24 mouse cellular contexts compared by ENCODE assay signal in genomic region chr19:6654550-6654949, GRCm38 (mm10).
DNase-seq lines count a peak whose midpoint lies in the region; ATAC-seq and TF ChIP-seq lines count a peak whose summit lies in the region.
"Had no signal": no experiment of that assay in that cellular context is flagged by ENCODE, and none has a peak within 500 bp of the region (broad histone marks: within the 10 kb centered on the region; RNA-seq: fewer than 3 reads in every experiment).

No protein-coding gene starts in this region.

- intact Hi-C loops in heart, adult 2 months (cut with DNase I): no loop called here
- intact Hi-C loops in heart, postnatal 14 days (cut with DNase I): no loop called here

- no peak for TF ChIP-seq EP300 in heart, adult 2 months (IDR thresholded peaks at IDR 0.05; ENCODE audit: insufficient read depth, low read depth, low read length)
- TF ChIP-seq EP300 in liver, embryonic 14.5 days (IDR thresholded peaks at IDR 0.05; ENCODE audit: low read depth): no peak
- TF ChIP-seq EP300 in ES-Bruce4 (IDR thresholded peaks at IDR 0.05; ENCODE audit: insufficient read depth, low read depth, low read length): no peak

- TF ChIP-seq CTCF in heart, adult 2 months (IDR thresholded peaks at IDR 0.05): peak; percentile 34
- TF ChIP-seq CTCF in liver, embryonic 14.5 days (IDR thresholded peaks at IDR 0.05; ENCODE audit: low read depth): peak; percentile 33; the same call in 1 of the 2 replicates
- peak; percentile 46 for TF ChIP-seq CTCF in ES-Bruce4 (IDR thresholded peaks at IDR 0.05; ENCODE audit: low read depth, low read length)
- TF ChIP-seq CTCF in bone marrow, adult 2 months (IDR thresholded peaks at IDR 0.05; ENCODE audit: control insufficient read depth, insufficient read depth, low read length): 0 out of 2 replicates have a peak, but pooled peaks have one; percentile 25

- H3K36me3 ChIP-seq in heart, adult 2 months (ENCODE audit: control insufficient read depth, insufficient read depth, low read length): no peaks in the 10 kb centered on the region
- H3K36me3 ChIP-seq in liver, embryonic 14.5 days (replicated peaks; ENCODE audit: control insufficient read depth, insufficient read depth, low read depth): no peaks in the 10 kb centered on the region
- H3K36me3 ChIP-seq in liver, embryonic 12.5 days: no peaks in the 10 kb centered on the region
- H3K36me3 ChIP-seq in ES-Bruce4 (ENCODE audit: control insufficient read depth, insufficient read depth, low read length, poor library complexity, severe bottlenecking): no peaks in the 10 kb centered on the region
- H3K36me3 ChIP-seq: forebrain, embryonic 15.5 days; heart, embryonic 12.5 days; intestine, embryonic 15.5 days; liver, embryonic 13.5 days had no signal

- H3K27ac ChIP-seq in heart, adult 2 months: no peak overlapping the region
- H3K27ac ChIP-seq in liver, embryonic 14.5 days: no peak overlapping the region
- no peak overlapping the region for H3K27ac ChIP-seq in liver, embryonic 12.5 days
- no peak overlapping the region for H3K27ac ChIP-seq in ES-Bruce4 (ENCODE audit: insufficient read depth, low read length)
- no peak overlapping the region for H3K27ac ChIP-seq in bone marrow, adult 2 months (ENCODE audit: control insufficient read depth, insufficient read depth, low read depth, low read length, poor library complexity)
- H3K27ac ChIP-seq: forebrain, embryonic 15.5 days; hindbrain, embryonic 14.5 days; intestine, embryonic 15.5 days; liver, embryonic 13.5 days had no signal

- no peak for ATAC-seq in liver, embryonic 14.5 days (ENCODE audit: insufficient read depth)
- ATAC-seq in liver, embryonic 12.5 days: no peak
- ATAC-seq: activated CD4-positive, CD25-positive, alpha-beta regulatory T cell, adult 4 months; forebrain, embryonic 15.5 days; intestine, embryonic 15.5 days; midbrain, embryonic 16.5 days had no signal

- H3K4me2 ChIP-seq in liver, embryonic 14.5 days (ENCODE audit: low read depth): no peak overlapping the region
- H3K4me2 ChIP-seq in liver, embryonic 12.5 days: no peak overlapping the region
- H3K4me2 ChIP-seq: forebrain, embryonic 15.5 days; heart, embryonic 12.5 days; hindbrain, embryonic 14.5 days; intestine, embryonic 15.5 days; liver, embryonic 13.5 days had no signal

- H3K4me3 ChIP-seq in heart, adult 2 months: no peak overlapping the region
- no peak overlapping the region for H3K4me3 ChIP-seq in liver, embryonic 14.5 days (ENCODE audit: insufficient read depth in 1 of 2, low read depth in 2 of 2, low read length in 2 of 2)
- no peak overlapping the region for H3K4me3 ChIP-seq in liver, embryonic 12.5 days
- H3K4me3 ChIP-seq in ES-Bruce4 (ENCODE audit: low read depth, low read length): no peak overlapping the region
- H3K4me3 ChIP-seq in bone marrow, adult 2 months (replicated peaks; ENCODE audit: control insufficient read depth, low read depth, low read length): no peak overlapping the region
- H3K4me3 ChIP-seq: forebrain, embryonic 15.5 days; heart, embryonic 12.5 days; intestine, embryonic 15.5 days; liver, embryonic 13.5 days; megakaryocyte, embryonic 14.5 days had no signal

- no peaks in the 10 kb centered on the region for H3K79me2 ChIP-seq in heart, adult 2 months (replicated peaks; ENCODE audit: control insufficient read depth, insufficient read depth, low read length)

- no peaks in the 10 kb centered on the region for H3K9me3 ChIP-seq in liver, embryonic 14.5 days (ENCODE audit: control insufficient read depth, low read length)
- no peaks in the 10 kb centered on the region for H3K9me3 ChIP-seq in liver, embryonic 12.5 days (replicated peaks)
- no peaks in the 10 kb centered on the region for H3K9me3 ChIP-seq in ES-Bruce4 (replicated peaks; ENCODE audit: control insufficient read depth, insufficient read depth, low read length, poor library complexity, severe bottlenecking)
- H3K9me3 ChIP-seq: forebrain, embryonic 15.5 days; intestine, embryonic 15.5 days; liver, embryonic 13.5 days had no signal

- no peak overlapping the region for H3K9ac ChIP-seq in heart, adult 2 months (ENCODE audit: low read depth, low read length)
- no peak overlapping the region for H3K9ac ChIP-seq in liver, embryonic 14.5 days (replicated peaks)
- no peak overlapping the region for H3K9ac ChIP-seq in liver, embryonic 12.5 days
- H3K9ac ChIP-seq in ES-Bruce4 (ENCODE audit: low read depth, poor library complexity, severe bottlenecking): no peak overlapping the region
- H3K9ac ChIP-seq: forebrain, embryonic 15.5 days; heart, embryonic 12.5 days; hindbrain, embryonic 14.5 days; intestine, embryonic 15.5 days; liver, embryonic 13.5 days had no signal

- H3K27me3 ChIP-seq in heart, adult 2 months (ENCODE audit: control insufficient read depth, insufficient read depth, low read length): no peaks in the 10 kb centered on the region
- no peaks in the 10 kb centered on the region for H3K27me3 ChIP-seq in liver, embryonic 14.5 days (ENCODE audit: control insufficient read depth, insufficient read depth, low read length)
- peaks cover 5% of the 10 kb centered on the region; the same call in 1 of the 2 replicates for H3K27me3 ChIP-seq in liver, embryonic 12.5 days (replicated peaks)
- H3K27me3 ChIP-seq in ES-Bruce4 (ENCODE audit: control insufficient read depth, insufficient read depth, low read length, poor library complexity, severe bottlenecking): no peaks in the 10 kb centered on the region
- H3K27me3 ChIP-seq: forebrain, embryonic 15.5 days; heart, embryonic 12.5 days; liver, embryonic 13.5 days had no signal

- DNase-seq in heart, adult 2 months: no peak
- DNase-seq in heart, postnatal 14 days: no peak
- DNase-seq in liver, embryonic 14.5 days (ENCODE audit: low read depth in 3 of 3, low spot score in 3 of 3): no peak
- no peak for DNase-seq in right cerebral cortex, adult 2 months (ENCODE audit: low spot score in 2 of 2)
- DNase-seq: adrenal gland, postnatal 10 days; cerebellum, adult 11 months; cerebellum, postnatal 25 days; embryo, embryonic 11 days; layer of hippocampus, postnatal 36 days; left cerebral cortex, postnatal 4 days; liver, embryonic 13.5 days; lung, postnatal 14 days; right cerebral cortex, postnatal 25 days; thymus, postnatal 14 days had no signal

- WGBS in heart, adult 2 months: 79% methylated on average over 5 of the region's 5 CpGs
- 66% methylated on average over 5 of the region's 5 CpGs for WGBS in liver, embryonic 14.5 days (ENCODE audit: insufficient replicate concordance)
- WGBS in liver, embryonic 12.5 days (ENCODE audit: insufficient replicate concordance): 66% methylated on average over 5 of the region's 5 CpGs
- WGBS in bone marrow, adult 2 months: 85% methylated on average over 5 of the region's 5 CpGs

- no peak for TF ChIP-seq POLR2A in heart, adult 2 months (IDR thresholded peaks at IDR 0.05; ENCODE audit: insufficient read depth, low read depth, low read length)
- TF ChIP-seq POLR2A in ES-Bruce4 (IDR thresholded peaks at IDR 0.05; ENCODE audit: insufficient read depth, low read length): no peak
- TF ChIP-seq POLR2A in bone marrow, adult 2 months (IDR thresholded peaks at IDR 0.05; ENCODE audit: borderline replicate concordance, control insufficient read depth, low read depth, low read length): no peak

- no peaks in the 10 kb centered on the region for H3K4me1 ChIP-seq in heart, adult 2 months (ENCODE audit: control insufficient read depth, insufficient read depth, low read length)
- H3K4me1 ChIP-seq in liver, embryonic 14.5 days (replicated peaks; ENCODE audit: control insufficient read depth in 2 of 2, insufficient read depth in 2 of 2, low read length in 1 of 2): peaks cover under 1 to 3% of the 10 kb centered on the region in 2 experiments
- peaks cover 3% of the 10 kb centered on the region for H3K4me1 ChIP-seq in liver, embryonic 12.5 days
- H3K4me1 ChIP-seq in ES-Bruce4 (ENCODE audit: control insufficient read depth, insufficient read depth, low read length): no peaks in the 10 kb centered on the region
- H3K4me1 ChIP-seq in bone marrow, adult 2 months (ENCODE audit: control insufficient read depth, insufficient read depth, low read length): no peaks in the 10 kb centered on the region
- H3K4me1 ChIP-seq: heart, embryonic 12.5 days; intestine, embryonic 15.5 days had no signal
